Mouse (Mus musculus): ENCODE results near the gene Ncor1.

DNA sequence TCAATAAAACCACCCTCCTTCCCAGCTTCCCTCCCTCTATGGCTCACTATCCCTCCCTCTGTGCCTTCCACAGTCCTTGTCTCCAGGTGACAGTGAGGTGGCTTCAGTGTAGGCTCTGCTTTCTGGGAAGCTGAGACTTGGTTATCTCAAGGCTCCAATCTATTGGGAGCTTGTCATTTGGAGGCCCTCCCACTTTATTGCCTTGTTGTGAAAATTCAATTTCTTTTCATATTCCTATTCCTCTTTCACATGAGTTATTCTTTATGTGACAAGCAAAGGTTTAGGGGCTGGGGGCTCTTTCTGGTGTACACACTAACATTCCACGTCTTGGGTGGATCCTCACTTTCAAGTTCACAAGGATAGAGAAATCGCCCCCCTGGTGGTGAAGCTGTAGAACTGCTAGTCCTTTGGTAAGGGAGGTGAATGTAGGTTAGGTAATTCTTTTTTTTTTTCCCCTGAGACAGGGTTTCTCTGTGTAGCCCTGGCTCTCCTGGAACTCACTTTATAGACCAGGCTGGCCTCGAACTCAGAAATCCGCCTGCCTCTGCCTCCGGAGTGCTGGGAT, 37.9 kb upstream of the Ncor1 start:
- TF ChIP-seq CTCF (IDR thresholded peaks at IDR 0.05; ENCODE audit: low read depth), result peak; percentile 77
- no peak for TF ChIP-seq EP300 (optimal IDR thresholded peaks at IDR 0.05)
